Comparison of ENCODE assay signal across 8 mouse cellular contexts in the genomic region with DNA sequence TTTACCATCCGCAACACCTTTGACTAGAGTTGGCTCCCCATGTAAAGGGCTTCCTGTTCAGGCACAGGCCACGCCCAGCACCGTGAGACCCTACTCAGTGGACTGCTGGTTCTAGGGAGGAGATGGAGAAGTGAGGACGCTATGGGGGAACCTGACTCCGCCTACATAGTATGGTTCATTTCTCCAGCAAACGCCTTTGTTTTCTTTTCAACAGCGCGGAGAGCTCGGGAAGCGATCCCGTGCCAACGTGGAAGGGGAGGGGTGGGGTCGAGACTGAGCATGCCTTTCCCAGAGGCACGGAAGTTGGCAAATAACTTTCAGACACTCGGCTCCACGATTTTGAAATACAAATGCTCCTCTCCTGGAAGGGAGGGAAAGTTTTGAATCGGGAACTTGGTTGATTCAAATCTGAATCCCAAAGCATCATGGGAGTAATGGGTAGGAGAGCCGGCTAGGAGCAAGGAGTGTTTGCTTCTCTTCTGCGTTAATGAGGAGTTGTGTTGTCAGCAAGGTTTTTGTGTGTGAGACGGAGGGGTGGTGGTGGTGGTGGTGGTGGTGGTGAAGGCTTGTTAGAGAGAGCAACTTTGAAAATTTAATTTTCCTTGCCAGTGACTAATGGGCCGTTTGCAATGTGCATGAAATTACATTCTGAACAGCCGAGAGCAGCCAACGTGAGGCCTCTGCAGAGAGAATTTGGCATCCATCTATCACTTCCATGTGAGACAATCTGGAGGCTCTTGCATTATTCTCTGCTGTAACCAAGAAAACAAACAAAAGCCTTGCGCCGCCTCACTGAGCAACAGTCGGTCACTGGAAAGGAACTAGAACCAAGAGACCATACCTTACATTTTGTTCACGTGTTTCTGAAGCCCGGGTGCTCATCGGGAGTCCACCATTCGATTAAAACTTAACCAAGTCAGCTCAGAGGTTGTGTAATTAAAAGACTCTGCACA.
A peak's percentile ranks its signal among the peaks of the same experiment; 100 is the strongest.
DNase-seq lines count a peak whose midpoint lies in the region; ATAC-seq and TF ChIP-seq lines count a peak whose summit lies in the region.

No protein-coding gene starts in this region.

- no peaks in the 10 kb centered on the region for H3K9me3 ChIP-seq in embryonic facial prominence, embryonic 11.5 days (replicated peaks; ENCODE audit: control insufficient read depth, low read length)
- H3K9me3 ChIP-seq in heart, embryonic 15.5 days (replicated peaks) = no peaks in the 10 kb centered on the region
- no peaks in the 10 kb centered on the region for H3K9me3 ChIP-seq in kidney, postnatal 0 days (replicated peaks; ENCODE audit: low read length)

- peak; percentile 90 for ATAC-seq in embryonic facial prominence, embryonic 11.5 days (replicated peaks; ENCODE audit: insufficient number of reproducible peaks, low FRiP score, low TSS enrichment, low read depth)
- peak; percentile 66 for ATAC-seq in heart, embryonic 15.5 days (replicated peaks; ENCODE audit: insufficient number of reproducible peaks, insufficient read depth, low FRiP score, low read depth)
- ATAC-seq in kidney, postnatal 0 days (replicated peaks; ENCODE audit: low FRiP score, low read depth) = peak; percentile 56

- peak overlapping the region; percentile 1; the same call in 1 of the 2 replicates for H3K27ac ChIP-seq in embryonic facial prominence, embryonic 11.5 days (replicated peaks; ENCODE audit: low read depth, low read length)
- peak overlapping the region; percentile 78 for H3K27ac ChIP-seq in heart, embryonic 15.5 days
- peak overlapping the region; percentile 60 for H3K27ac ChIP-seq in kidney, postnatal 0 days

- intact Hi-C loops in left cerebral cortex, postnatal 4 days (cut with DNase I) = loop anchor here (10.0 kb wide), 1 partner anchor 113 kb away; no protein-coding TSS in a partner anchor
- intact Hi-C loops in left cerebral cortex, postnatal 36 days (cut with DNase I) = loop anchor here (5.0 kb wide), 1 partner anchor 90 kb away; the partner anchor contains the start of genes Arf6 and Gm9887

- no peaks in the 10 kb centered on the region for H3K4me1 ChIP-seq in embryonic facial prominence, embryonic 11.5 days (ENCODE audit: control insufficient read depth, insufficient read depth, low read length)
- H3K4me1 ChIP-seq in heart, embryonic 15.5 days (replicated peaks) = peaks cover 14% of the 10 kb centered on the region
- peaks cover 3% of the 10 kb centered on the region; the same call in 1 of the 2 replicates for H3K4me1 ChIP-seq in kidney, postnatal 0 days (replicated peaks; ENCODE audit: insufficient read depth, low read length)

- peak overlapping the region; percentile 47 for H3K4me2 ChIP-seq in embryonic facial prominence, embryonic 11.5 days (ENCODE audit: low read depth, low read length)
- peak overlapping the region; percentile 62 for H3K4me2 ChIP-seq in heart, embryonic 15.5 days
- H3K4me2 ChIP-seq in kidney, postnatal 0 days (ENCODE audit: low read length) = peak overlapping the region; percentile 57

- TF ChIP-seq CTCF in kidney, postnatal 0 days (IDR thresholded peaks at IDR 0.05; ENCODE audit: low read depth) = no peak

- DNase-seq in left cerebral cortex, postnatal 4 days = peak; percentile 51
- DNase-seq in left cerebral cortex, postnatal 36 days (ENCODE audit: low spot score in 2 of 2) = no peak
- DNase-seq in embryonic facial prominence, embryonic 11.5 days (ENCODE audit: low spot score) = peak; percentile 70
- DNase-seq in kidney, postnatal 0 days (ENCODE audit: low spot score) = peak; percentile 64
- DNase-seq in lung, postnatal 36 days = peak; percentile 86
- peak; percentile 71 for DNase-seq in ovary, postnatal 36 days (ENCODE audit: low spot score)
- no peak for DNase-seq in layer of hippocampus, adult 9-10 months (ENCODE audit: low spot score)

- H3K4me3 ChIP-seq in embryonic facial prominence, embryonic 11.5 days (ENCODE audit: low read depth, low read length) = peak overlapping the region; percentile 26
- peak overlapping the region; percentile 49 for H3K4me3 ChIP-seq in heart, embryonic 15.5 days
- H3K4me3 ChIP-seq in kidney, postnatal 0 days (replicated peaks; ENCODE audit: low read depth, low read length) = peak overlapping the region; percentile 30

- H3K9ac ChIP-seq in embryonic facial prominence, embryonic 11.5 days (replicated peaks; ENCODE audit: low read length) = peak overlapping the region; percentile 57
- peak overlapping the region; percentile 58 for H3K9ac ChIP-seq in heart, embryonic 15.5 days
- H3K9ac ChIP-seq in kidney, postnatal 0 days (ENCODE audit: low read depth, low read length) = peak overlapping the region; percentile 56

- 27% methylated on average over 30 of the region's 30 CpGs for WGBS in embryonic facial prominence, embryonic 11.5 days
- WGBS in heart, embryonic 15.5 days = 20% methylated on average over 30 of the region's 30 CpGs
- 9% methylated on average over 30 of the region's 30 CpGs for WGBS in kidney, postnatal 0 days

- no peaks in the 10 kb centered on the region for H3K27me3 ChIP-seq in embryonic facial prominence, embryonic 11.5 days (ENCODE audit: control insufficient read depth, insufficient read depth, low read length)
- H3K27me3 ChIP-seq in heart, embryonic 15.5 days = no peaks in the 10 kb centered on the region
- H3K27me3 ChIP-seq in kidney, postnatal 0 days (ENCODE audit: insufficient read depth, low read length) = no peaks in the 10 kb centered on the region

- H3K36me3 ChIP-seq in embryonic facial prominence, embryonic 11.5 days (replicated peaks; ENCODE audit: control insufficient read depth, insufficient read depth, low read depth, low read length) = no peaks in the 10 kb centered on the region
- H3K36me3 ChIP-seq in heart, embryonic 15.5 days = no peaks in the 10 kb centered on the region
- no peaks in the 10 kb centered on the region for H3K36me3 ChIP-seq in kidney, postnatal 0 days (ENCODE audit: insufficient read depth, low read length)

Comparison
In these comparisons a context has a peak if more than half of its experiments do, and no peak if none do; other contexts are left out.
1. DNase-seq: peak in left cerebral cortex, postnatal 4 days (single experiment), embryonic facial prominence, embryonic 11.5 days (single experiment), kidney, postnatal 0 days (single experiment), lung, postnatal 36 days (single experiment) and ovary, postnatal 36 days (single experiment); none in left cerebral cortex, postnatal 36 days (0 of 2) and layer of hippocampus, adult 9-10 months (single experiment).
2. H3K27ac ChIP-seq: peak in every context shown above with its lines; median percentile 78 in heart, embryonic 15.5 days; 60 in kidney, postnatal 0 days; 1 in embryonic facial prominence, embryonic 11.5 days.
3. Peak in every context shown above with its lines, with median percentiles within 50 percentile points of each other: ATAC-seq, H3K4me2 ChIP-seq, H3K4me3 ChIP-seq and H3K9ac ChIP-seq.